Mouse (Mus musculus) lung, adult 2 months (tissue): ENCODE results near the gene Npnt.

Experiments
- CTCF ChIP-seq: fragments of 200-500 bp; IDR thresholded peaks from 2 replicates; pipeline ENCODE4 v1.5.1; 2011; ENCODE audit warnings: mild to moderate bottlenecking, low read length, control low read depth; ENCODE audit not compliant: insufficient read depth
- POLR2A ChIP-seq: fragments of 200-500 bp; IDR thresholded peaks from 2 replicates; pipeline ENCODE4 v1.6.1; 2011; ENCODE audit warnings: low read depth, mild to moderate bottlenecking, control low read depth, low read length, borderline replicate concordance; ENCODE audit errors: extremely low read depth

DNA sequence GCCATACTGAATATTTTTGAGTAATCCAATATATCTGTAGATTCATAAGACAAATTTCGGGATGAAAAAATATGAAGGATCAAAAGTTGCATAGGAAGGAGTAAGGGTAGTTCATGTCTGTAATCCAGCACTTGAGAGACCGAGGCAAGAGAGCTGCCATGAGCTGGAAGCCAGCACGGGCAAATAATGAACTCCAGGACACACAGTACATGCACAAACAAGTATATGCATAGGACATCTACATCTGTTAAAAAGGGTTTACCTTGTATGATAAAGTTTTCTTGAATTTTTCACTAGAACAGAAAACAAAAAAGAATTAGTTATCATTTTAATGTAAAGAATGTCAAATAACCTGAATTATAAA is 45.8 kb upstream of the Npnt start:
- no peak for TF ChIP-seq POLR2A
- no peak for TF ChIP-seq CTCF
